Mouse (Mus musculus): Measurements from ENCODE around the gene Ubqln3.

Gene Ubqln3

DNA sequence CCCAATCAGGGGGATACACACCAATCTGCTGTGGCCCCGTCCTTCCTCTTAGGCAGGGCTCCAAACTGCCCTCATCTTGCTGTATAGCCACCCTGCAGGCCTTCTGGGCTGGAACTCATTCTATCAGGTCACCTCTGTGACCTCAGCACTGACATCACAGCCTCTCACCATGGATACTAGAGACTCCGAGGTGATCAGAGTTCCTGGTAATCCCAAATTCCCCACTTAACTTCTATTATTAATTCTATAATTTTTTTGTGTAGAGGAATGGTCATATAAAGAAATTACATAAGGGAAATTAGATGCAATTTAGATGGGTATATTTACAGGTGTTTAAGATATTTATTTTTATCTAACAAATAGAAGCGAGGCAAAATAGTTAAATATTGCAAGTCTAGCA lies at the start of gene Ubqln3:
Ubqln3 (minus strand) TSS at position 101 of the 400 bp plus-strand sequence.
- no peak for DNase-seq

- DNase-seq = no peak
These were observed 48.2 kb upstream of the Ubqln3 start for GRCm38 (mm10) chr7:104191275-104191674.

DNA sequence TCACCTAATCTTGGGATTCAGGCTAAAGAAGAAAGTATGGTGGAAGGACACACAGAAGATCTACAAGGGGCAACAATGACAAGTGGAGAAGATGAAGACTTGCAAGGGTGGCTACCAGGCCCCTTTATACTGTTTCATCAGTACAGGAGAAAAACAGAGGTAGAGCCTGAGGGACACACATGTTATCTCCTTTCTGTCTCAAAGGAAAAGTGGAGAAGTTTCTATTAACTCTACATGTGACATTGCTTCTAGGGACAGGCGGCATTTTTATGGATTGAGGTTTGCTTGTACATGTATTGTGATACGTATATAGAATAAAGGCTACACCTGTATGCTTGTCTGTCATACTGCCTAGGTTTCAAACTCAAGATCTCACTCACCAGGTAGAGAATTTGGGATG lies 40.2 kb upstream of the Ubqln3 start, which contains the start of gene Olfr648:
Olfr648 (minus strand) TSS at position 101 of the 400 bp plus-strand sequence.
- DNase-seq = no peak

DNA sequence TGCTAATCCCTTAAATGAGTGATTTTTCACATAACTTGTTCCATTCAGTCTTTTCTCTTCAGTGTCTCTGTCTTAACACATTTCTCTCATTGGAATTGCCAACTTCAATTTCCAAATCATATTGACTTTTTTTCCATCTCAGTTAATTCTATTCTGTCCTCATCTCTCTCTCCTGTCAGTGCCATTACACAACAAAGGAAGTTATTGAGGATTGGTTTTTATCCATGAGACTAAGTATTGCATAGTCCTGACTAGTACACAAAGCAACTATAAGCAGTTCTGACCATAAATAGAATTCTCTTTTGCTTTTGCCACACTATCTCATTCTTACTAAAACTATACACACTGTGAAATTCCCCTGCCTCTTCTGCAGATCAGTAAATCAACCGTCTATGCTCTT lies 36.0 kb upstream of the Ubqln3 start:
- no peak for DNase-seq

DNA sequence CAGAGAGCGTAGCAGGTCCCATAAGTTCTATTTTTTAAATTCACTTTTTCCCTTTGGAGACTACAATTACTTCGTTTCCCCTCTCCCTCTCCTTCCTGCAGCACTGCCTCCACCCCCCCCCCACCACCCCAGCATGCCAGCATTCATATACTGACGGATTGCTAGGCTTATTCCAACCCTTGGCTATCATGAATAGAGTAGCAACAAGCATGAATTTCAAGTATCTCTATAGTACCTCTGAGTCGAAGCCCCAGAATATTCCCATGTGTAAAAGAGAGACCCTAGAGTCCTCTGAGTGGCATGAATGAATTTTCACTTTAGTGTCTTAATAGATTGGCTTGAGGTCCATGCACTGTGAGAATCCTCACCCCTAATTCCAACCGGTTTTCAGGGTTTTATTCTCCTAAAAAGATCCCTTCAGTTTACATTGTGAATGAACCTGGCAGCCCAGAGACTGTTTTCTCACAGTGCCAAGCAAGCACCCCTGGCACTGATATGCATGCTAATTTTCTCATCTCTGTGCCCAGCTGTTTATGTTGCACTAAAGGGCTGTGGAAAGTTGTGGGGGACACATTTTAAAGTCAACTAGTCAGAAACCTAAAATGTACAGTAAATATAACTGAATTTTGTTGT lies 35.5 kb upstream of the Ubqln3 start:
- no peak for DNase-seq

GRCm38 (mm10) chr7:104175085-104175484 lies 32.0 kb upstream of the Ubqln3 start:
- no peak for DNase-seq

- DNase-seq = no peak
These were observed 26.6 kb upstream of the Ubqln3 start for GRCm38 (mm10) chr7:104169634-104170204.

DNA sequence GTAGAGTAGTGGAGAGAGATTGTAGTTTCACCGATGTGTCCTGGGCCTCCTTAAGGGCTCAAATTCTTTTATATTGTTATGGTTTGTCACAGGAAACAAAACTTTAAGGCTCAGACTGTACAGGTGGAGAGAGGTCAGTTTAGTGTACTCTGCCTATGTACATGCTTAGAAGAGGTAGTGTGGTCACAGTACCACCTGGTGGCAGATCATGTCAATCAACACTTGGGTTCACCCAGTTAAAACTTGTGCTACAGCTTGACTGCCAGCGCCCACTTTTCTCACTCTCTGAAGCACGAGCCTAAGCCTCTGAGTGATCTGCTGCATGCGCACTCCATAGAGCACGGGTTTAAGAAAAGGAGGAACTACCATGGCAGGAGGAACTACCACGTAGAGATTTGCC lies 24.0 kb upstream of the Ubqln3 start:
- no peak for DNase-seq

- DNase-seq = no peak
These were observed 7.4 kb upstream of the Ubqln3 start, which contains the start of gene Ubqlnl for GRCm38 (mm10) chr7:104150456-104150855. Gene Ubqlnl, minus strand, starts transcription at chr7:104150556.

GRCm38 (mm10) chr7:104137305-104137704 lies 5.8 kb downstream of the Ubqln3 start, which contains the start of gene Olfr643:
Gene Olfr643, minus strand, starts transcription at chr7:104137405.
- DNase-seq = no peak

- no peak for DNase-seq
These were observed 13.4 kb downstream of the Ubqln3 start, which contains the start of gene Ubqln5 for GRCm38 (mm10) chr7:104129726-104130125. Gene Ubqln5, minus strand, starts transcription at chr7:104129826.

DNA sequence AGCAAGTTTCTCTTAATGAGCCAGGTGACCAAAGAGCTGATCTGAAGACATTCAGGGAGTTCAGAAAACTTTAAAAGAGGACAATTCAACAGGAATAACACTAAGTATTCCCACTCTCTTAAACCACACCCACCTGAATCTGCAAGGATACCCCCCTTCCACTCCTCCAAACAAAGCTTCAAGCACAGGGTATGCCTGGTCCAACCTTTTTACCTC lies 38.4 kb downstream of the Ubqln3 start, which contains the start of gene Olfr646:
Olfr646 (plus strand) TSS at position 117 of the 216 bp plus-strand sequence.
- DNase-seq = no peak

GRCm38 (mm10) chr7:104103913-104104756 lies 38.9 kb downstream of the Ubqln3 start:
- no peak for DNase-seq
